Mouse (Mus musculus): ENCODE results near the gene Slc8a2. TPM values are rescaled to one million over a fixed set of nuclear protein-coding genes. Genes with fewer than 3 reads are reported as not detected.
A peak's percentile ranks its signal among the peaks of the same experiment; 100 is the strongest.

The Slc8a2 gene
- polyA plus RNA-seq, 1 experiment from 2014 or later: 1.8 TPM

DNA sequence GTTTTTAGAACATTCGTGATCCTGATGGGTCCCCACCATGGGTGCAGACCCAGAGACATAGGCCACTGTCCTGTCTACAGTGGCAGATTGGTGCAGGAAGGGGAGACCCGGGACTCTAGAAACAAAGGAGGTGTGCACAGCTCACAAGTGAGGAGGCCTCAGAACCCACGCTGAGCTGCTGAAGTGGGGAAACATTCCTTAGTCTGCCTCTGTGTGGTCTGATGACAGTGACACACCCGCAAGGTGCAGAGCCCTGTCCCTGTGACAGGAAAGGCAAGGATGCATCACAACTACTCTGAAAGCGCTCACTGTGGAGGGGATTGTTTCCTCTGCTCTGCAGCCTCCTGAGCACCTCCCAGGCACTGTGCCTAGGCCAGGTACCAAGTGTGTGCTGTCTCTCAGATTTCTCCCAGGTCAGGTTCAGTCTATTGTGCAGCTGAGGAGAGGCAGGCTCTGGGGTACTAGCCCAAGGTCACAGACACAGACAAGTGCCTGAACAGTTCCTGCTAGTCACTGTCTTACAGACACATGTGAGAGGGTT, 26.9 kb upstream of the Slc8a2 start:
- H3K27me3 ChIP-seq: no peaks in the 10 kb centered on the region
- ChIA-PET POLR2A (interaction anchor here (1.6 kb wide), 1 partner anchor 17 kb away, joined by 5 read pairs; the partner anchor contains the start of gene Kptn), CTCF (interaction anchor here (5.2 kb wide), 1 partner anchor 16 kb away, joined by 18 read pairs; the partner anchor contains the start of gene Kptn)
- in situ Hi-C loops (cut with MboI; ENCODE audit: low pct_unique_long_range_greater_than_20kb): no loop called here
- ATAC-seq: no peak
- DNase-seq (ENCODE audit: low read depth, low spot score): no peak
- TF ChIP-seq CTCF (IDR thresholded peaks at IDR 0.05): no peak

DNA sequence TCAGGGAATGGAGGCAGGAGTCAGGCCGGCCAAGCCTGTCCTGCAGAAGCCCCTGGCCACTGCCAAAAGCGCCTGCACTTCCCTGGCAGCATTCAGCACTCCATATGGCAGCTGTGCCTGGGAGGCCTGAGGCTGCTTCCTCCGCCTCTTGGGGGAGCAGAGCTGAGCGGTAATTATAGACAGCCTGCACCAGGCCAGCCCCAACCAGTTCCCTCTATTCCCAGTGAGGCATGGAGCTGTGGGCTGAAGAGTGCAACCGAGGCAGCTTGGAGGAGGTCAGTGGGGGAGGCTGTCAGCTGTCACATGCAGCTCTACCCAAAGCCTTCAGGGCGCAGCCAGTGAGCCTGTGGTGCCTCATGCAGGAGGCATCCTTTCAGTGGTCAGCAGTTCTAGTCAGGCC, 25.9 kb upstream of the Slc8a2 start:
- in situ Hi-C loops (cut with MboI; ENCODE audit: low pct_unique_long_range_greater_than_20kb): no loop called here
- ATAC-seq: peak; percentile 72
- ChIA-PET CTCF (interaction anchor here (1.3 to 5.2 kb wide), 2 partner anchors 15 to 159 kb away, joined by 4 to 18 read pairs; partner anchors contain the start of gene Kptn), POLR2A (interaction anchor here (1.6 kb wide), 1 partner anchor 16 kb away, joined by 5 read pairs; the partner anchor contains the start of gene Kptn)
- no peaks in the 10 kb centered on the region for H3K27me3 ChIP-seq
- DNase-seq (ENCODE audit: low read depth, low spot score): peak; percentile 31
- TF ChIP-seq CTCF (IDR thresholded peaks at IDR 0.05): no peak

- no peak for TF ChIP-seq CTCF (IDR thresholded peaks at IDR 0.05)
- ChIA-PET CTCF (interaction anchor here (1.3 to 5.2 kb wide), 2 partner anchors 14 to 158 kb away, joined by 4 to 18 read pairs; partner anchors contain the start of gene Kptn), POLR2A (interaction anchor here (0.8 to 1.6 kb wide), 2 partner anchors 15 kb away, joined by 3 to 5 read pairs; partner anchors contain the start of gene Kptn)
- DNase-seq (ENCODE audit: low read depth, low spot score): no peak
- in situ Hi-C loops (cut with MboI; ENCODE audit: low pct_unique_long_range_greater_than_20kb): no loop called here
- ATAC-seq: no peak
- no peaks in the 10 kb centered on the region for H3K27me3 ChIP-seq
Observed at GRCm38 (mm10) chr7:16104611-16105388, 24.8 kb upstream of the Slc8a2 start.

- ChIA-PET POLR2A (no interaction called here), CTCF (interaction anchor here (1.0 to 1.8 kb wide), 2 partner anchors 9 to 12 kb away, joined by 3 to 5 read pairs; partner anchors contain the start of gene Napa)
- TF ChIP-seq CTCF (IDR thresholded peaks at IDR 0.05): no peak
- no peaks in the 10 kb centered on the region for H3K27me3 ChIP-seq
- DNase-seq (ENCODE audit: low read depth, low spot score) (no peak), ATAC-seq (no peak)
- in situ Hi-C loops (cut with MboI; ENCODE audit: low pct_unique_long_range_greater_than_20kb): no loop called here
Observed at GRCm38 (mm10) chr7:16108886-16109542, 20.6 kb upstream of the Slc8a2 start.

GRCm38 (mm10) chr7:16110158-16110557, 19.5 kb upstream of the Slc8a2 start:
- in situ Hi-C loops (cut with MboI; ENCODE audit: low pct_unique_long_range_greater_than_20kb): no loop called here

GRCm38 (mm10) chr7:16111284-16112090, 18.1 kb upstream of the Slc8a2 start:
- no peaks in the 10 kb centered on the region for H3K27me3 ChIP-seq
- in situ Hi-C loops (cut with MboI; ENCODE audit: low pct_unique_long_range_greater_than_20kb): no loop called here
- POLR2A ChIA-PET: interaction anchor here (0.8 kb wide), 1 partner anchor 11 kb away, joined by 3 read pairs; no protein-coding TSS in a partner anchor
- no peak for TF ChIP-seq CTCF (IDR thresholded peaks at IDR 0.05)
- ATAC-seq (no peak), DNase-seq (ENCODE audit: low read depth, low spot score) (no peak)
- CTCF ChIA-PET: no interaction called here

More at GRCm38 (mm10) chr7:16110158-16110557, 19.5 kb upstream of the Slc8a2 start:
- POLR2A ChIA-PET: no interaction called here
- CTCF ChIA-PET: interaction anchor here (0.8 to 1.8 kb wide), 2 partner anchors 13 to 148 kb away, joined by 3 to 5 read pairs; partner anchors contain the start of gene Napa
- DNase-seq (ENCODE audit: low read depth, low spot score) (no peak), ATAC-seq (no peak)
- no peak for TF ChIP-seq CTCF (IDR thresholded peaks at IDR 0.05)
- H3K27me3 ChIP-seq: no peaks in the 10 kb centered on the region

GRCm38 (mm10) chr7:16116418-16116817, 13.2 kb upstream of the Slc8a2 start:
- no peak for TF ChIP-seq CTCF (IDR thresholded peaks at IDR 0.05)
- ChIA-PET POLR2A (no interaction called here), CTCF (no interaction called here)
- in situ Hi-C loops (cut with MboI; ENCODE audit: low pct_unique_long_range_greater_than_20kb): no loop called here
- no peaks in the 10 kb centered on the region for H3K27me3 ChIP-seq
- ATAC-seq: no peak
- DNase-seq (ENCODE audit: low read depth, low spot score): no peak

GRCm38 (mm10) chr7:16117100-16117499, 12.5 kb upstream of the Slc8a2 start:
- in situ Hi-C loops (cut with MboI; ENCODE audit: low pct_unique_long_range_greater_than_20kb): no loop called here
- DNase-seq (ENCODE audit: low read depth, low spot score): no peak
- no peaks in the 10 kb centered on the region for H3K27me3 ChIP-seq
- no peak for TF ChIP-seq CTCF (IDR thresholded peaks at IDR 0.05)
- ChIA-PET CTCF (interaction anchor here (0.8 kb wide), 1 partner anchor 8 kb away, joined by 3 read pairs; no protein-coding TSS in a partner anchor), POLR2A (no interaction called here)
- no peak for ATAC-seq

- TF ChIP-seq CTCF (IDR thresholded peaks at IDR 0.05): no peak
- CTCF ChIA-PET: interaction anchor here (0.8 to 2.8 kb wide), 4 partner anchors 15 to 37 kb away, joined by 3 to 18 read pairs (median 4); partner anchors contain the start of gene Napa
- DNase-seq (ENCODE audit: low read depth, low spot score) (peak; percentile 67), ATAC-seq (peak; percentile 66)
- in situ Hi-C loops (cut with MboI; ENCODE audit: low pct_unique_long_range_greater_than_20kb): no loop called here
- H3K27me3 ChIP-seq: no peaks in the 10 kb centered on the region
- POLR2A ChIA-PET: interaction anchor here (0.8 to 1.3 kb wide), 2 partner anchors 15 to 16 kb away, joined by 3 to 5 read pairs; no protein-coding TSS in a partner anchor
Observed at GRCm38 (mm10) chr7:16119569-16120261, 9.9 kb upstream of the Slc8a2 start, which contains the start of gene Kptn. Gene Kptn, plus strand, starts transcription at chr7:16119895.

Data from Patski (cell line).